Mouse (Mus musculus): ENCODE data around the gene Kncn. TPM values are rescaled to one million over a fixed set of nuclear protein-coding genes. Genes with fewer than 3 reads are reported as not detected.

Gene Kncn
- polyA plus RNA-seq, 1 experiment from 2014 or later = not detected

- H3K4me2 ChIP-seq (replicated peaks; ENCODE audit: low read depth, low read length) = no peak overlapping the region
- no peaks in the 10 kb centered on the region for H3K27me3 ChIP-seq (ENCODE audit: control insufficient read depth, insufficient read depth, low read length)
- H3K4me1 ChIP-seq (replicated peaks; ENCODE audit: control insufficient read depth, insufficient read depth, low read length) = no peaks in the 10 kb centered on the region
- H3K9ac ChIP-seq (ENCODE audit: low read depth, low read length) = no peak overlapping the region
- H3K9me3 ChIP-seq (ENCODE audit: control insufficient read depth, low read length) = no peaks in the 10 kb centered on the region
- H3K27ac ChIP-seq (ENCODE audit: low read depth, low read length) = no peak overlapping the region
- no peak overlapping the region for H3K4me3 ChIP-seq (ENCODE audit: low read depth, low read length)
- 94% methylated on average over 1 of the region's 1 CpGs for WGBS
- DNase-seq (ENCODE audit: low spot score) (no peak), ATAC-seq (ENCODE audit: low FRiP score) (no peak)
- H3K36me3 ChIP-seq (ENCODE audit: control insufficient read depth, insufficient read depth, low read length) = 0 out of 2 replicates have a peak, but pooled peaks cover 2% of the 10 kb centered on the region
Observed at GRCm38 (mm10) chr4:115848083-115848482, 36.1 kb upstream of the Kncn start.

- ATAC-seq (ENCODE audit: low FRiP score) (no peak), DNase-seq (ENCODE audit: low spot score) (no peak)
- no peaks in the 10 kb centered on the region for H3K4me1 ChIP-seq (replicated peaks; ENCODE audit: control insufficient read depth, insufficient read depth, low read length)
- 0 out of 2 replicates have a peak, but pooled peaks cover 2% of the 10 kb centered on the region for H3K36me3 ChIP-seq (ENCODE audit: control insufficient read depth, insufficient read depth, low read length)
- H3K9ac ChIP-seq (ENCODE audit: low read depth, low read length) = no peak overlapping the region
- H3K27ac ChIP-seq (ENCODE audit: low read depth, low read length) = no peak overlapping the region
- H3K9me3 ChIP-seq (ENCODE audit: control insufficient read depth, low read length) = no peaks in the 10 kb centered on the region
- 69% methylated on average over 8 of the region's 8 CpGs for WGBS
- no peak overlapping the region for H3K4me2 ChIP-seq (replicated peaks; ENCODE audit: low read depth, low read length)
- H3K27me3 ChIP-seq (ENCODE audit: control insufficient read depth, insufficient read depth, low read length) = no peaks in the 10 kb centered on the region
- H3K4me3 ChIP-seq (ENCODE audit: low read depth, low read length) = no peak overlapping the region
Observed at GRCm38 (mm10) chr4:115848990-115849677, 35.1 kb upstream of the Kncn start.

- 78% methylated on average over 2 of the region's 2 CpGs for WGBS
- no peak overlapping the region for H3K4me2 ChIP-seq (replicated peaks; ENCODE audit: low read depth, low read length)
Observed at GRCm38 (mm10) chr4:115850111-115850510, 34.1 kb upstream of the Kncn start.

GRCm38 (mm10) chr4:115850631-115851030 is 33.6 kb upstream of the Kncn start:
- Histone ChIP-seq H3K4me3 (ENCODE audit: low read depth, low read length) (no peak overlapping the region), H3K4me1 (replicated peaks; ENCODE audit: control insufficient read depth, insufficient read depth, low read length) (0 out of 2 replicates have a peak, but pooled peaks cover under 1% of the 10 kb centered on the region), H3K27me3 (ENCODE audit: control insufficient read depth, insufficient read depth, low read length) (no peaks in the 10 kb centered on the region), H3K4me2 (replicated peaks; ENCODE audit: low read depth, low read length) (no peak overlapping the region), H3K9me3 (ENCODE audit: control insufficient read depth, low read length) (no peaks in the 10 kb centered on the region), H3K36me3 (ENCODE audit: control insufficient read depth, insufficient read depth, low read length) (0 out of 2 replicates have a peak, but pooled peaks cover 2% of the 10 kb centered on the region), H3K27ac (ENCODE audit: low read depth, low read length) (no peak overlapping the region), H3K9ac (ENCODE audit: low read depth, low read length) (no peak overlapping the region)
- ATAC-seq (ENCODE audit: low FRiP score) = no peak
- DNase-seq (ENCODE audit: low spot score) = no peak
- WGBS = 70% methylated on average over 2 of the region's 2 CpGs

More at GRCm38 (mm10) chr4:115850111-115850510, 34.1 kb upstream of the Kncn start:
- no peak overlapping the region for H3K9ac ChIP-seq (ENCODE audit: low read depth, low read length)
- no peaks in the 10 kb centered on the region for H3K4me1 ChIP-seq (replicated peaks; ENCODE audit: control insufficient read depth, insufficient read depth, low read length)
- no peaks in the 10 kb centered on the region for H3K27me3 ChIP-seq (ENCODE audit: control insufficient read depth, insufficient read depth, low read length)
- ATAC-seq (ENCODE audit: low FRiP score) (no peak), DNase-seq (ENCODE audit: low spot score) (no peak)
- no peaks in the 10 kb centered on the region for H3K9me3 ChIP-seq (ENCODE audit: control insufficient read depth, low read length)
- H3K36me3 ChIP-seq (ENCODE audit: control insufficient read depth, insufficient read depth, low read length) = 0 out of 2 replicates have a peak, but pooled peaks cover 2% of the 10 kb centered on the region
- no peak overlapping the region for H3K4me3 ChIP-seq (ENCODE audit: low read depth, low read length)
- H3K27ac ChIP-seq (ENCODE audit: low read depth, low read length) = no peak overlapping the region

GRCm38 (mm10) chr4:115851569-115851968 is 32.6 kb upstream of the Kncn start:
- H3K36me3 ChIP-seq (ENCODE audit: control insufficient read depth, insufficient read depth, low read length) = 0 out of 2 replicates have a peak, but pooled peaks cover 2% of the 10 kb centered on the region
- H3K9me3 ChIP-seq (ENCODE audit: control insufficient read depth, low read length) = no peaks in the 10 kb centered on the region
- H3K4me3 ChIP-seq (ENCODE audit: low read depth, low read length) = no peak overlapping the region
- H3K27ac ChIP-seq (ENCODE audit: low read depth, low read length) = no peak overlapping the region
- DNase-seq (ENCODE audit: low spot score) = no peak
- no peaks in the 10 kb centered on the region for H3K27me3 ChIP-seq (ENCODE audit: control insufficient read depth, insufficient read depth, low read length)
- no peak overlapping the region for H3K4me2 ChIP-seq (replicated peaks; ENCODE audit: low read depth, low read length)
- no peak for ATAC-seq (ENCODE audit: low FRiP score)
- WGBS = 76% methylated on average over 6 of the region's 6 CpGs
- no peak overlapping the region for H3K9ac ChIP-seq (ENCODE audit: low read depth, low read length)
- H3K4me1 ChIP-seq (replicated peaks; ENCODE audit: control insufficient read depth, insufficient read depth, low read length) = peaks cover 2% of the 10 kb centered on the region; the same call in 1 of the 2 replicates

- H3K4me2 ChIP-seq (replicated peaks; ENCODE audit: low read depth, low read length) = no peak overlapping the region
- no peak for DNase-seq (ENCODE audit: low spot score)
- WGBS = 47% methylated on average over 6 of the region's 6 CpGs
- H3K27ac ChIP-seq (ENCODE audit: low read depth, low read length) = no peak overlapping the region
- H3K9me3 ChIP-seq (ENCODE audit: control insufficient read depth, low read length) = no peaks in the 10 kb centered on the region
- no peak overlapping the region for H3K9ac ChIP-seq (ENCODE audit: low read depth, low read length)
- peaks cover 2% of the 10 kb centered on the region; the same call in 1 of the 2 replicates for H3K4me1 ChIP-seq (replicated peaks; ENCODE audit: control insufficient read depth, insufficient read depth, low read length)
- no peak overlapping the region for H3K4me3 ChIP-seq (ENCODE audit: low read depth, low read length)
- H3K27me3 ChIP-seq (ENCODE audit: control insufficient read depth, insufficient read depth, low read length) = no peaks in the 10 kb centered on the region
- H3K36me3 ChIP-seq (ENCODE audit: control insufficient read depth, insufficient read depth, low read length) = 0 out of 2 replicates have a peak, but pooled peaks cover 2% of the 10 kb centered on the region
- ATAC-seq (ENCODE audit: low FRiP score) = no peak
Observed at GRCm38 (mm10) chr4:115855100-115855499, 29.1 kb upstream of the Kncn start.

GRCm38 (mm10) chr4:115855609-115856008 is 28.6 kb upstream of the Kncn start:
- Histone ChIP-seq H3K36me3 (ENCODE audit: control insufficient read depth, insufficient read depth, low read length) (0 out of 2 replicates have a peak, but pooled peaks cover 2% of the 10 kb centered on the region), H3K4me2 (replicated peaks; ENCODE audit: low read depth, low read length) (no peak overlapping the region), H3K27ac (ENCODE audit: low read depth, low read length) (peak overlapping the region; percentile 49; the same call in 1 of the 2 replicates), H3K4me1 (replicated peaks; ENCODE audit: control insufficient read depth, insufficient read depth, low read length) (peaks cover 2% of the 10 kb centered on the region; the same call in 1 of the 2 replicates), H3K4me3 (ENCODE audit: low read depth, low read length) (no peak overlapping the region), H3K27me3 (ENCODE audit: control insufficient read depth, insufficient read depth, low read length) (no peaks in the 10 kb centered on the region), H3K9me3 (ENCODE audit: control insufficient read depth, low read length) (no peaks in the 10 kb centered on the region), H3K9ac (ENCODE audit: low read depth, low read length) (no peak overlapping the region)
- WGBS = 72% methylated on average over 4 of the region's 4 CpGs
- ATAC-seq (ENCODE audit: low FRiP score) (no peak), DNase-seq (ENCODE audit: low spot score) (no peak)

- H3K4me1 ChIP-seq (replicated peaks; ENCODE audit: control insufficient read depth, insufficient read depth, low read length) = peaks cover 2% of the 10 kb centered on the region; the same call in 1 of the 2 replicates
- WGBS = 42% methylated on average over 4 of the region's 4 CpGs
- no peak for ATAC-seq (ENCODE audit: low FRiP score)
- no peak overlapping the region for H3K4me3 ChIP-seq (ENCODE audit: low read depth, low read length)
- no peak overlapping the region for H3K4me2 ChIP-seq (replicated peaks; ENCODE audit: low read depth, low read length)
- H3K9me3 ChIP-seq (ENCODE audit: control insufficient read depth, low read length) = no peaks in the 10 kb centered on the region
- H3K27ac ChIP-seq (ENCODE audit: low read depth, low read length) = peak overlapping the region; percentile 49; the same call in 1 of the 2 replicates
- H3K36me3 ChIP-seq (ENCODE audit: control insufficient read depth, insufficient read depth, low read length) = 0 out of 2 replicates have a peak, but pooled peaks cover 4% of the 10 kb centered on the region
- no peaks in the 10 kb centered on the region for H3K27me3 ChIP-seq (ENCODE audit: control insufficient read depth, insufficient read depth, low read length)
- no peak for DNase-seq (ENCODE audit: low spot score)
- no peak overlapping the region for H3K9ac ChIP-seq (ENCODE audit: low read depth, low read length)
Observed at GRCm38 (mm10) chr4:115856282-115856681, 27.9 kb upstream of the Kncn start.
